Mouse (Mus musculus): Measurements from ENCODE around the gene Olfr715b. TPM values are rescaled to one million over a fixed set of nuclear protein-coding genes. Genes with fewer than 3 reads are reported as not detected.

Olfr715b gene
- polyA plus RNA-seq (2015; fragmentation: Nextera tagmentation; extraction: Ambion mirVana): not detected in 2 replicates

GRCm38 (mm10) chr7:107110269-107110668 is at the start of gene Olfr715b:
Gene Olfr715b (minus strand): TSS chr7:107110369.

DNA sequence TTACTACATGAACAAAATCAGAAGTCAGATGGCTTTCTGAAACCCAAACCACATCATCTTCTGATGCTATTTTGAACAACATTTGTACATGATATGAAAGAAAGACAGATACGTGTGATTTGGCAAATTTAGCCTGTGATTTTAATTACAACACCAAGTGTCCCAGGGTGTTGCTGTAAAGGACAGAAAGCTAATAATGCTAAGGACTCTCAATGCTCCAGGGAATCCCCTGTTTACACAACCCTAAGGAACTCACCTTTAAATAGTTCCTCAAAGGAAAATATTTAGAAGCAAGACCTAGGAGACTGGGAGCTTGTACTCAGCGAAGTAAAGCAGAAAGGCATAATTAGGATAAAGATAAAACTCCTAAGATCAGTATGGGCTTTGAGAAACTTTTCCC is 27.9 kb upstream of the Olfr715b start, which contains the start of gene Olfr716:
TSS of gene Olfr716 (plus strand) at position 301 of the 400 bp plus-strand sequence.

DNA sequence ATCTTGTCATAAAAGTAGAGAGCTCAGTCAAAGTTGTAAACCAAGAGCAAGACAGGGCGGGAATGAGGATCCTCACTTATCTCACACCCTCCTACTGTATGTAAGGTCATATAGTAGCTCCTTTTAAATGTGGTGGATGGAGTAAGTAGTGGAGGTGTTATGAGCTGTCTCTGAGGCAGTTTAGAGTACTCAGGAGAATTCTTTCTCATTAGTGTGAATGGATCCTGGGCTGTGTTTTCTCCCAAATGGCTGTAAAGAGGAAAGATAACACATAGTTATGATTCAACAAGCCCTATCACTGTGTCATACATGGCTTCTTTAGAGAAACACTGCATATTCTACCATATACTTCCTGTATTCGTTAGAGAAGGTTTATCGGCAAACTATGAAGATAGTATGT is 20.8 kb upstream of the Olfr715b start, which contains the start of gene Olfr715:
TSS of gene Olfr715 (minus strand) at position 101 of the 400 bp plus-strand sequence.

GRCm38 (mm10) chr7:107092920-107093319 is 17.2 kb downstream of the Olfr715b start, which contains the start of gene Olfr17:
Gene Olfr17 (plus strand): TSS chr7:107093220.

GRCm38 (mm10) chr7:107070681-107071080 is 39.5 kb downstream of the Olfr715b start, which contains the start of gene Olfr714:
Gene Olfr714 (plus strand): TSS chr7:107070981.

Other genes starting within 250 kb of the Olfr715b start
- gene Olfr704, start 247.2 kb downstream of the Olfr715b start, polyA plus RNA-seq (2015; fragmentation: Nextera tagmentation; extraction: Ambion mirVana): not detected in 2 replicates
- gene Olfr705, start 233.5 kb downstream of the Olfr715b start, polyA plus RNA-seq (2015; fragmentation: Nextera tagmentation; extraction: Ambion mirVana): not detected in 2 replicates
- not detected in 2 replicates for gene Olfr706, start 222.2 kb downstream of the Olfr715b start, polyA plus RNA-seq (2015; fragmentation: Nextera tagmentation; extraction: Ambion mirVana)
- gene Olfr707, start 209.1 kb downstream of the Olfr715b start, polyA plus RNA-seq (2015; fragmentation: Nextera tagmentation; extraction: Ambion mirVana): not detected in 2 replicates
- not detected in 2 replicates for gene Olfr1532-ps1, start 202.4 kb downstream of the Olfr715b start, polyA plus RNA-seq (2015; fragmentation: Nextera tagmentation; extraction: Ambion mirVana)
- not detected in 2 replicates for gene Olfr709-ps1, start 178.2 kb downstream of the Olfr715b start, polyA plus RNA-seq (2015; fragmentation: Nextera tagmentation; extraction: Ambion mirVana)
- gene Olfr710, start 162.1 kb downstream of the Olfr715b start, polyA plus RNA-seq (2015; fragmentation: Nextera tagmentation; extraction: Ambion mirVana): not detected in 2 replicates
- gene Olfr6, start 146.4 kb downstream of the Olfr715b start, polyA plus RNA-seq (2015; fragmentation: Nextera tagmentation; extraction: Ambion mirVana): not detected in 2 replicates
- gene Olfr711, start 134.9 kb downstream of the Olfr715b start, polyA plus RNA-seq (2015; fragmentation: Nextera tagmentation; extraction: Ambion mirVana): not detected in 2 replicates
- gene Olfr2, start 104.3 kb downstream of the Olfr715b start, polyA plus RNA-seq (2015; fragmentation: Nextera tagmentation; extraction: Ambion mirVana): not detected in 2 replicates
- not detected in 2 replicates for gene Olfr713, start 79.2 kb downstream of the Olfr715b start, polyA plus RNA-seq (2015; fragmentation: Nextera tagmentation; extraction: Ambion mirVana)
- gene Olfr714, start 39.4 kb downstream of the Olfr715b start, polyA plus RNA-seq (2015; fragmentation: Nextera tagmentation; extraction: Ambion mirVana): not detected in 2 replicates
- not detected in 2 replicates for gene Olfr17, start 17.1 kb downstream of the Olfr715b start, polyA plus RNA-seq (2015; fragmentation: Nextera tagmentation; extraction: Ambion mirVana)
- not detected in 2 replicates for gene Olfr715, start 20.7 kb upstream of the Olfr715b start, polyA plus RNA-seq (2015; fragmentation: Nextera tagmentation; extraction: Ambion mirVana)
- not detected in 2 replicates for gene Olfr716, start 28.0 kb upstream of the Olfr715b start, polyA plus RNA-seq (2015; fragmentation: Nextera tagmentation; extraction: Ambion mirVana)
- not detected in 2 replicates for gene Nlrp14, start 56.6 kb upstream of the Olfr715b start, polyA plus RNA-seq (2015; fragmentation: Nextera tagmentation; extraction: Ambion mirVana)
- not detected in 2 replicates for gene Rbmxl2, start 99.1 kb upstream of the Olfr715b start, polyA plus RNA-seq (2015; fragmentation: Nextera tagmentation; extraction: Ambion mirVana)